Mouse (Mus musculus) limb, embryonic 14.5 days (tissue): ENCODE measurements around the gene Lta. TPM values are rescaled to one million over a fixed set of nuclear protein-coding genes. Genes with fewer than 3 reads are reported as not detected.

Source experiments
- ATAC-seq: fragments of 200-750 bp; cut with Nextera tagmentation; 2 replicates; pipeline ENCODE4 v1.8.0; 2017; ENCODE audit warnings: low read depth, moderate number of reproducible peaks, moderate TSS enrichment; ENCODE audit not compliant: low FRiP score
- DNase-seq: peaks from one replicate; pipeline ENCODE4 v3.0.0-alpha.2; 2015; ENCODE audit warnings: low spot score
- H3K27ac ChIP-seq: fragments of 300-500 bp; sonication (generic); replicated peaks from 2 replicates; pipeline ENCODE4 v1.5.1; 2014; ENCODE audit warnings: low read depth, mild to moderate bottlenecking, low read length, moderate library complexity, mixed read lengths
- H3K27me3 ChIP-seq: fragments of 300-500 bp; sonication (generic); 2 replicates; pipeline ENCODE4 v1.6.1; 2014; ENCODE audit warnings: low read length, mixed read lengths; ENCODE audit not compliant: control insufficient read depth, insufficient read depth
- H3K36me3 ChIP-seq: fragments of 300-500 bp; sonication (generic); 2 replicates; pipeline ENCODE4 v1.6.1; 2014; ENCODE audit warnings: mild to moderate bottlenecking, low read length, moderate library complexity, mixed read lengths; ENCODE audit not compliant: control insufficient read depth, insufficient read depth
- H3K4me1 ChIP-seq: fragments of 300-500 bp; sonication (generic); 2 replicates; pipeline ENCODE4 v1.6.1; 2014; ENCODE audit warnings: antibody characterized with exemption, low read length, mixed read lengths; ENCODE audit not compliant: control insufficient read depth, insufficient read depth
- H3K4me2 ChIP-seq: fragments of 300-500 bp; sonication (generic); replicated peaks from 2 replicates; pipeline ENCODE4 v1.6.1; 2014; ENCODE audit warnings: low read depth, mild to moderate bottlenecking, low read length, moderate library complexity; ENCODE audit not compliant: severe bottlenecking
- H3K4me3 ChIP-seq: fragments of 300-500 bp; sonication (generic); replicated peaks from 2 replicates; pipeline ENCODE4 v1.5.1; 2014; ENCODE audit warnings: low read length
- H3K9ac ChIP-seq: fragments of 300-500 bp; sonication (generic); 2 replicates; pipeline ENCODE4 v1.6.1; 2014; ENCODE audit warnings: mild to moderate bottlenecking, low read depth, low read length, moderate library complexity; ENCODE audit not compliant: severe bottlenecking
- H3K9me3 ChIP-seq: fragments of 300-500 bp; sonication (generic); 2 replicates; pipeline ENCODE4 v1.6.1; 2016; ENCODE audit warnings: low read length; ENCODE audit not compliant: control insufficient read depth
- POLR2A ChIP-seq: fragments of 200-500 bp; IDR thresholded peaks from 2 replicates; pipeline ENCODE4 v1.8.0; 2012; ENCODE audit warnings: inconsistent platforms, mild to moderate bottlenecking, moderate library complexity, borderline replicate concordance; ENCODE audit not compliant: insufficient read depth, insufficient read length; ENCODE audit errors: extremely low read depth
- WGBS: fragments of 180-500 bp; shearing (Covaris S2); extraction: QIAGEN DNeasy Blood & Tissue Kit; methylation state at CpG from one replicate; pipeline ENCODE4 v1.1.7; 2014; 5-methylcytosine and 5-hydroxymethylcytosine counted together
- polyA plus RNA-seq, 2 experiments: library from polyadenylated mRNA; depleted of rRNA in 1 of 2; stranded (reverse) in 1 of 2; unstranded in 1 of 2; fragments of >200 nt; fragmentation: Nextera tagmentation in 1 of 2; extraction: Ambion mirVana in 1 of 2; gene quantifications; 2 replicates each; pipeline versions ENCODE4 v1.2.1 to v1.2.3; 2012 to 2014

The Lta gene
- polyA plus RNA-seq, 2 experiments = 0.39 TPM; not detected in 1

GRCm38 (mm10) chr17:35251981-35252380, 46.8 kb upstream of the Lta start:
- Histone ChIP-seq H3K9ac (no peak overlapping the region), H3K27ac (no peak overlapping the region), H3K4me3 (no peak overlapping the region), H3K4me1 (no peaks in the 10 kb centered on the region), H3K9me3 (no peaks in the 10 kb centered on the region), H3K36me3 (peaks cover 72% of the 10 kb centered on the region), H3K27me3 (no peaks in the 10 kb centered on the region), H3K4me2 (no peak overlapping the region)
- no peak for TF ChIP-seq POLR2A
- WGBS = 83% methylated on average over 5 of the region's 5 CpGs
- ATAC-seq (no peak), DNase-seq (no peak)

GRCm38 (mm10) chr17:35251162-35251719, 46.1 kb upstream of the Lta start:
- TF ChIP-seq POLR2A = no peak
- no peaks in the 10 kb centered on the region for H3K27me3 ChIP-seq
- H3K27ac ChIP-seq = no peak overlapping the region
- no peak for DNase-seq
- H3K4me1 ChIP-seq = no peaks in the 10 kb centered on the region
- no peak overlapping the region for H3K4me3 ChIP-seq
- no peak overlapping the region for H3K4me2 ChIP-seq
- WGBS = 82% methylated on average over 15 of the region's 15 CpGs
- ATAC-seq = no peak
- H3K9ac ChIP-seq = no peak overlapping the region
- H3K36me3 ChIP-seq = peaks cover 80% of the 10 kb centered on the region
- no peaks in the 10 kb centered on the region for H3K9me3 ChIP-seq

GRCm38 (mm10) chr17:35250348-35251120, 45.4 kb upstream of the Lta start:
- no peak for TF ChIP-seq POLR2A
- no peak overlapping the region for H3K4me3 ChIP-seq
- H3K4me1 ChIP-seq = no peaks in the 10 kb centered on the region; the same call in 1 of the 2 replicates
- H3K9me3 ChIP-seq = no peaks in the 10 kb centered on the region
- H3K9ac ChIP-seq = no peak overlapping the region
- ATAC-seq (no peak), DNase-seq (no peak)
- peaks cover 87% of the 10 kb centered on the region for H3K36me3 ChIP-seq
- 85% methylated on average over 3 of the region's 3 CpGs for WGBS
- H3K4me2 ChIP-seq = no peak overlapping the region
- H3K27me3 ChIP-seq = no peaks in the 10 kb centered on the region
- H3K27ac ChIP-seq = no peak overlapping the region

- WGBS = 88% methylated on average over 19 of the region's 19 CpGs
- H3K27me3 ChIP-seq = no peaks in the 10 kb centered on the region
- ATAC-seq (no peak), DNase-seq (no peak)
- H3K4me3 ChIP-seq = no peak overlapping the region
- no peak for TF ChIP-seq POLR2A
- peaks cover 96% of the 10 kb centered on the region for H3K36me3 ChIP-seq
- H3K9ac ChIP-seq = no peak overlapping the region
- no peaks in the 10 kb centered on the region; the same call in 1 of the 2 replicates for H3K4me1 ChIP-seq
- no peaks in the 10 kb centered on the region for H3K9me3 ChIP-seq
- H3K27ac ChIP-seq = no peak overlapping the region
- no peak overlapping the region for H3K4me2 ChIP-seq
Measured at GRCm38 (mm10) chr17:35249451-35250197, 44.5 kb upstream of the Lta start.

- peaks cover 99% of the 10 kb centered on the region for H3K36me3 ChIP-seq
- WGBS = 91% methylated on average over 14 of the region's 14 CpGs
- H3K4me3 ChIP-seq = no peak overlapping the region
- no peak for TF ChIP-seq POLR2A
- no peak overlapping the region for H3K27ac ChIP-seq
- H3K9me3 ChIP-seq = no peaks in the 10 kb centered on the region
- H3K4me2 ChIP-seq = no peak overlapping the region
- H3K4me1 ChIP-seq = peaks cover 6% of the 10 kb centered on the region
- no peak for DNase-seq
- ATAC-seq = no peak
- H3K9ac ChIP-seq = no peak overlapping the region
- H3K27me3 ChIP-seq = no peaks in the 10 kb centered on the region
Measured at GRCm38 (mm10) chr17:35248986-35249385, 43.8 kb upstream of the Lta start.
